Mouse (Mus musculus) neural tube, embryonic 15.5 days (tissue): ENCODE results near the gene Vrk3. TPM values are rescaled to one million over a fixed set of nuclear protein-coding genes. Genes with fewer than 3 reads are reported as not detected.

Experiments
- ATAC-seq: fragments of 200-750 bp; cut with Nextera tagmentation; 2 replicates; pipeline ENCODE4 v1.8.0; 2017; ENCODE audit warnings: mild to moderate bottlenecking, moderate TSS enrichment, moderate library complexity; ENCODE audit not compliant: low FRiP score
- H3K27ac ChIP-seq: fragments of 300-500 bp; sonication (generic); replicated peaks from 2 replicates; pipeline ENCODE4 v1.5.1; 2015; ENCODE audit warnings: mild to moderate bottlenecking, inconsistent platforms
- H3K27me3 ChIP-seq: fragments of 300-500 bp; sonication (generic); replicated peaks from 2 replicates; pipeline ENCODE4 v1.6.1; 2015; ENCODE audit warnings: inconsistent platforms
- H3K36me3 ChIP-seq: fragments of 300-500 bp; sonication (generic); 2 replicates; pipeline ENCODE4 v1.6.1; 2015; ENCODE audit warnings: inconsistent platforms
- H3K4me1 ChIP-seq: fragments of 300-500 bp; sonication (generic); 2 replicates; pipeline ENCODE4 v1.6.1; 2015; ENCODE audit warnings: inconsistent platforms
- H3K4me2 ChIP-seq: fragments of 300-500 bp; sonication (generic); 2 replicates; pipeline ENCODE4 v1.6.1; 2015; ENCODE audit warnings: inconsistent platforms, mild to moderate bottlenecking, moderate library complexity
- H3K4me3 ChIP-seq: fragments of 300-500 bp; sonication (generic); replicated peaks from 2 replicates; pipeline ENCODE4 v1.5.1; 2015; ENCODE audit warnings: mild to moderate bottlenecking, inconsistent platforms
- H3K9ac ChIP-seq: fragments of 300-500 bp; sonication (generic); replicated peaks from 2 replicates; pipeline ENCODE4 v1.6.1; 2015; ENCODE audit warnings: mild to moderate bottlenecking, inconsistent platforms
- H3K9me3 ChIP-seq: fragments of 300-500 bp; sonication (generic); replicated peaks from 2 replicates; pipeline ENCODE4 v1.6.1; 2016; ENCODE audit warnings: inconsistent platforms
- WGBS: fragments of 180-500 bp; shearing (Covaris S2); methylation state at CpG from one replicate; pipeline ENCODE4 v1.1.7; 2015; ENCODE audit warnings: mixed read lengths; 5-methylcytosine and 5-hydroxymethylcytosine counted together
- polyA plus RNA-seq: library from polyadenylated mRNA; unstranded; fragments of >200 nt; fragmentation: Nextera tagmentation; extraction: Ambion mirVana; gene quantifications from 2 replicates; pipeline ENCODE4 v1.2.1, GENCODE M21; 2015

Vrk3 gene
- polyA plus RNA-seq, 1 experiment from 2014 or later = 28.9 TPM

GRCm38 (mm10) chr7:44820525-44820924 lies 72.3 kb downstream of the Vrk3 start:
- no peaks in the 10 kb centered on the region for H3K9me3 ChIP-seq
- H3K9ac ChIP-seq = no peak overlapping the region
- H3K4me3 ChIP-seq = no peak overlapping the region
- H3K27me3 ChIP-seq = no peaks in the 10 kb centered on the region
- peaks cover 60% of the 10 kb centered on the region for H3K4me1 ChIP-seq
- H3K36me3 ChIP-seq = no peaks in the 10 kb centered on the region
- no peak overlapping the region for H3K4me2 ChIP-seq
- ATAC-seq = no peak
- WGBS = 90% methylated on average over 3 of the region's 3 CpGs
- no peak overlapping the region for H3K27ac ChIP-seq

DNA sequence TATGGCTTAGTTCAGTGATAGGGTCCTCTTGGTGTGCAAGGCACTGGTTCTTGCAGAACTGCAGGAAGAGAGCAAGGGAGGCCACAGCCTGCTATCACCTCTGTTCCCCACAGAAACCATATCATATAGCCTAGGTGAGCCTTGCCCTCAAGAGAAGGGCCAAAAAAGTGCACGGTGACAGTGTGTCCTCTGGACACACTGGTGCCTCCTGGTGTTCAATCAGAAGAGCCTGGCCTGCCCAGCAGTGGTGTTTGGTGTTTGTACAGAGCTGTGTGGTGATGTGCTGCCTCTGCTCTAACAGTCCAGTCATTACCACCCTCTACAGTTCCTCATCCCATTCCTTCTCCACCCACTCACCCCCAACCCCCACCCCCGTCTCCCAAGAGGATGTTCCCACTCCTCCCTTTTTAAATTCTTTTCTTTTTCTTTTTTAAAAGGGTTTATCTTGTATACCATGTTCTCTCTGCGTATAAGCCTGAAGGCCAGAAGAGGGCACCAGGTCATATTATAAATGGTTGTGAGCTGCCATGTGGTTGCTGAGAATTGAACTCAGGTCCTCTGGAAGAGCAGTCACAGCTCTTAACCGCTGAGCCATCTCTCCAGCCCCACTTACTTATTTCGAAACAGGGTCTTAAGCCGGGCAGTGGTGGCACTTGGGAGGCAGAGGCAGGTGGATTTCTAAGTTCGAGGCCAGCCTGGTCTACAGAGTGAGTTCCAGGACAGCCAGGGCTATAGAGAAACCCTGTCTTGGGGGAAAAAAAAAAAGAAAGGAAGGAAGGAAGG lies 73.6 kb downstream of the Vrk3 start:
- WGBS = 89% methylated on average over 7 of the region's 7 CpGs
- ATAC-seq = no peak
- no peaks in the 10 kb centered on the region for H3K27me3 ChIP-seq
- H3K4me1 ChIP-seq = peaks cover 58% of the 10 kb centered on the region
- H3K27ac ChIP-seq = no peak overlapping the region
- no peak overlapping the region for H3K9ac ChIP-seq
- no peaks in the 10 kb centered on the region for H3K9me3 ChIP-seq
- H3K4me3 ChIP-seq = no peak overlapping the region
- no peak overlapping the region for H3K4me2 ChIP-seq
- no peaks in the 10 kb centered on the region for H3K36me3 ChIP-seq

DNA sequence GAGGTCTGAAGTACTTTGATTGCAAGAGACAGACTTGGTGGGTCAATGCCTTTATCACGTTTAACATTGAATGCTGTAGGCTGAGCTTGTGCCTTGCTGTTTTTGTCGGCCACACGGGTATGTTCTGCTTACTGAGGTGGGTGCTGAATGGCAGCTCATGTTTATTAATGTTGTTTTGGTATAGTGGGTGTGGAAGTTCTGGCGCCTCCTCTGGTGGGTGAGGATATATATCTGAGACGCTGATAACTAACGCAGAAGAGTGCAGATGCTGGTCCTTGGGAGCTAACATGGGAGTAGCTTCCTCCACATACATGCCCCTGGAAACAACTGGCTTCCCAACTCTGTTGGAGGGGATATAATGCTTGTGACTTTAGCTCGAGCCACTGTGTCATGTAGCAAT lies 75.2 kb downstream of the Vrk3 start:
- Histone ChIP-seq H3K9ac (no peak overlapping the region), H3K27me3 (no peaks in the 10 kb centered on the region), H3K27ac (no peak overlapping the region), H3K4me2 (no peak overlapping the region), H3K36me3 (no peaks in the 10 kb centered on the region; the same call in 1 of the 2 replicates), H3K4me1 (peaks cover 43% of the 10 kb centered on the region), H3K4me3 (no peak overlapping the region), H3K9me3 (no peaks in the 10 kb centered on the region)
- 35% methylated on average over 7 of the region's 7 CpGs for WGBS
- no peak for ATAC-seq

GRCm38 (mm10) chr7:44824872-44825271 lies 76.7 kb downstream of the Vrk3 start:
- peak; percentile 76 for ATAC-seq
- Histone ChIP-seq H3K4me2 (no peak overlapping the region), H3K27me3 (no peaks in the 10 kb centered on the region), H3K27ac (no peak overlapping the region), H3K9me3 (no peaks in the 10 kb centered on the region), H3K4me3 (no peak overlapping the region), H3K9ac (no peak overlapping the region), H3K4me1 (peaks cover 28% of the 10 kb centered on the region), H3K36me3 (peaks cover 14% of the 10 kb centered on the region)
- 24% methylated on average over 3 of the region's 3 CpGs for WGBS

DNA sequence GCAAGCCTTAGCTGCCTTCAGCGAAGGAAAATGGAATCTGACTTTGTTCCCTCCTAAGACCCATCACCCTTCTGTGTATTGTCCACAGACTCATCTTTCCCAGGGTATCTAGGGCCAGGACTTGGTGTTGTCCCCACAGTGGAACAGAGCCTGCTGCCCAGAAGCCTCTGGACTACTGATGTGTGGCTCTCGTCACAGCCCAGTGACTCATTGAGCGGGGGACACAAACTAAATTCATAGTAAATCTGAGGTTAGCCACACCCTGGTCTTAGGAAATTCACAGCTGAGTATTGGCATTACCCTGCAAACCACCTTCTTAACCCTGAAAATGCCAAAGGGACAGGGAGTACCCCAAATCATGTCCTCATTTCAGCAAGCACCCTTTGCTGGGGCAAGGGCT lies 78.6 kb downstream of the Vrk3 start:
- H3K4me2 ChIP-seq = no peak overlapping the region
- no peak overlapping the region for H3K27ac ChIP-seq
- peaks cover 33% of the 10 kb centered on the region for H3K36me3 ChIP-seq
- H3K9ac ChIP-seq = no peak overlapping the region
- no peak overlapping the region for H3K4me3 ChIP-seq
- H3K9me3 ChIP-seq = no peaks in the 10 kb centered on the region
- H3K27me3 ChIP-seq = no peaks in the 10 kb centered on the region
- WGBS = 91% methylated on average over 3 of the region's 3 CpGs
- no peak for ATAC-seq
- peaks cover 17% of the 10 kb centered on the region; the same call in 1 of the 2 replicates for H3K4me1 ChIP-seq

Other genes with a start within 250 kb of the Vrk3 start
- gene Mybpc2, start 223.8 kb upstream of the Vrk3 start, polyA plus RNA-seq = 0.14 and 0.36 TPM in 2 replicates
- 7.5 TPM in 1 of 2 replicates, not detected in the other for gene Spib, start 216.3 kb upstream of the Vrk3 start, polyA plus RNA-seq
- gene Pold1, start 199.6 kb upstream of the Vrk3 start, polyA plus RNA-seq = 18.8 and 38.9 TPM in 2 replicates
- gene Nr1h2, start 194.5 kb upstream of the Vrk3 start, polyA plus RNA-seq = 54.0 and 62.0 TPM in 2 replicates
- gene Napsa, start 176.0 kb upstream of the Vrk3 start, polyA plus RNA-seq = 1.1 and 4.9 TPM in 2 replicates
- gene Kcnc3, start 157.7 kb upstream of the Vrk3 start, polyA plus RNA-seq = 7.2 and 8.0 TPM in 2 replicates
- gene Myh14, start 77.6 kb upstream of the Vrk3 start, polyA plus RNA-seq = 4.8 and 6.0 TPM in 2 replicates
- not detected in 2 replicates for gene Izumo2, start 39.7 kb upstream of the Vrk3 start, polyA plus RNA-seq
- gene Zfp473, start 2.6 kb downstream of the Vrk3 start, polyA plus RNA-seq = 1.1 and 1.4 TPM in 2 replicates
- 40.7 and 58.0 TPM in 2 replicates for gene Nup62, start 67.7 kb downstream of the Vrk3 start, polyA plus RNA-seq
- 0.78 and 4.7 TPM in 2 replicates for gene Il4i1, start 68.0 kb downstream of the Vrk3 start, polyA plus RNA-seq
- 3.6 and 4.1 TPM in 2 replicates for gene Atf5, start 68.2 kb downstream of the Vrk3 start, polyA plus RNA-seq
- 89.9 and 92.0 TPM in 2 replicates for gene Akt1s1, start 100.6 kb downstream of the Vrk3 start, polyA plus RNA-seq
- gene Tbc1d17, start 100.7 kb downstream of the Vrk3 start, polyA plus RNA-seq = 105 and 110 TPM in 2 replicates
- 29.2 and 29.6 TPM in 2 replicates for gene Pnkp, start 108.7 kb downstream of the Vrk3 start, polyA plus RNA-seq
- 433 and 459 TPM in 2 replicates for gene Ptov1, start 121.4 kb downstream of the Vrk3 start, polyA plus RNA-seq
- 136 and 141 TPM in 2 replicates for gene Med25, start 144.3 kb downstream of the Vrk3 start, polyA plus RNA-seq
- 15.1 and 15.8 TPM in 2 replicates for gene Fuz, start 147.7 kb downstream of the Vrk3 start, polyA plus RNA-seq
- gene Ap2a1, start 181.1 kb downstream of the Vrk3 start, polyA plus RNA-seq = 122 and 126 TPM in 2 replicates
- gene Tsks, start 194.8 kb downstream of the Vrk3 start, polyA plus RNA-seq = 0.14 and 0.24 TPM in 2 replicates
- gene Cpt1c, start 226.4 kb downstream of the Vrk3 start, polyA plus RNA-seq = 55.5 and 59.0 TPM in 2 replicates
- gene Prmt1, start 238.2 kb downstream of the Vrk3 start, polyA plus RNA-seq = 605 and 615 TPM in 2 replicates
- gene Irf3, start 249.2 kb downstream of the Vrk3 start, polyA plus RNA-seq = 56.8 and 70.2 TPM in 2 replicates